Mouse (Mus musculus): Measurements from ENCODE around the gene Cntnap2.

- TF ChIP-seq EP300 (IDR thresholded peaks at IDR 0.05; ENCODE audit: low read length): no peak
- no peak for TF ChIP-seq KAT2A (IDR thresholded peaks at IDR 0.05; ENCODE audit: insufficient replicate concordance, low read length)
- TF ChIP-seq POLR2AphosphoS2 (IDR thresholded peaks at IDR 0.05; ENCODE audit: low read depth, low read length): no peak
- no peak for TF ChIP-seq CTCF (conservative IDR thresholded peaks at IDR 0.05 in 1 of 2, IDR thresholded peaks at IDR 0.05 in 1 of 2; ENCODE audit: low read depth in 2 of 2, low read length in 2 of 2)
These were observed 1339.8 kb downstream of the Cntnap2 start for GRCm38 (mm10) chr6:46398725-46399589.
